Mouse (Mus musculus) cerebellum, adult 2 months (tissue): Measurements from ENCODE around the gene Brix1.
"Not testable (repeated sequence)": the region's sequence is repeated elsewhere in the genome, so short reads cannot be mapped to it uniquely, and the experiment has no call there.

ENCODE experiments used
- CTCF ChIP-seq: fragments of 200-500 bp; IDR thresholded peaks from 2 replicates; pipeline ENCODE4 v1.5.1; 2011; ENCODE audit warnings: low read depth, mild to moderate bottlenecking, control low read depth, low read length, moderate library complexity, borderline replicate concordance; ENCODE audit not compliant: insufficient read depth
- POLR2A ChIP-seq: fragments of 200-500 bp; IDR thresholded peaks from 2 replicates; pipeline ENCODE4 v1.6.1; 2011; ENCODE audit warnings: low read length, control low read depth, borderline replicate concordance; ENCODE audit not compliant: insufficient read depth

DNA sequence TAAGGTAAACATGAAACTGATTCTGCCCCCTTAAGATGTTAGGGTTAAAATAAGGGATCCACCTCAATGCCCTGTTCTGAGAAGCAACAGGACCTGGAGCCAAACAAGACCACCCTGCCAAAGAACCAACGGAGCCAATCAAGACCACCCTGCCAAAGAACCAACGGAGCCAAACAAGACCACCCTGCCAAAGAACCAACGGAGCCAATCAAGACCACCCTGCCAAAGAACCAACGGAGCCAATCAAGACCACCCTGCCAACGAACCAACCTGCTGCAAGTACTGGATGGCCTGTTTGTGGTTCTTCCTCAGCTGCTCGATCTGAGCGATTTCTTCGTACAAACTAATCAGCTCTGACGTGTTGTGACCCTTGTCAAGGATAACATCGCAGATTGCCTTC is 47.6 kb upstream of the Brix1 start:
- TF ChIP-seq POLR2A, CTCF: not testable (repeated sequence)
